Mouse (Mus musculus) spleen, adult 2 months (tissue): ENCODE results near the gene Ctf2. TPM values are rescaled to one million over a fixed set of nuclear protein-coding genes. Genes with fewer than 3 reads are reported as not detected.

Source experiments
- DNase-seq, 2 experiments: peaks; one replicate each; pipeline versions ENCODE4 v3.0.0 to v3.0.0-alpha.2; 2012 to 2021; ENCODE audit warnings: low spot score in 2 of 2, low read depth in 1 of 2
- H3K27ac ChIP-seq: fragments of 200-500 bp; 2 replicates; pipeline ENCODE4 v1.5.1; 2012; ENCODE audit warnings: low read length, inconsistent platforms; ENCODE audit not compliant: insufficient read depth
- H3K27me3 ChIP-seq: fragments of 200-500 bp; 2 replicates; pipeline ENCODE4 v1.6.1; 2012; ENCODE audit warnings: mild to moderate bottlenecking, moderate library complexity, low read length, inconsistent platforms; ENCODE audit not compliant: control insufficient read depth, insufficient read depth
- H3K36me3 ChIP-seq: fragments of 200-500 bp; 2 replicates; pipeline ENCODE4 v1.6.1; 2012; ENCODE audit warnings: mild to moderate bottlenecking, low read length, inconsistent platforms; ENCODE audit not compliant: control insufficient read depth, insufficient read depth
- H3K4me1 ChIP-seq: fragments of 200-500 bp; 2 replicates; pipeline ENCODE4 v1.6.1; 2011; ENCODE audit warnings: inconsistent platforms; ENCODE audit not compliant: control insufficient read depth, insufficient read depth, insufficient read length
- H3K4me3 ChIP-seq: fragments of 200-500 bp; 2 replicates; pipeline ENCODE4 v1.5.1; 2011; ENCODE audit warnings: mild to moderate bottlenecking, inconsistent platforms; ENCODE audit not compliant: insufficient read depth, insufficient read length; ENCODE audit errors: extremely low read depth
- CTCF ChIP-seq: fragments of 200-500 bp; IDR thresholded peaks from 2 replicates; pipeline ENCODE4 v1.5.1; 2011; ENCODE audit warnings: mild to moderate bottlenecking, inconsistent platforms; ENCODE audit not compliant: insufficient read depth, insufficient read length, insufficient replicate concordance; ENCODE audit errors: extremely low read depth
- POLR2A ChIP-seq: fragments of 200-500 bp; IDR thresholded peaks from 2 replicates; pipeline ENCODE4 v1.6.1; 2011; ENCODE audit warnings: low read depth, low read length, inconsistent platforms
- WGBS: fragments of 180-500 bp; shearing (Covaris S2); methylation state at CpG from one replicate; pipeline ENCODE4 v1.1.7; 2018; 5-methylcytosine and 5-hydroxymethylcytosine counted together
- polyA plus RNA-seq: library from polyadenylated mRNA; depleted of rRNA; stranded (reverse); fragments of >200 nt; gene quantifications from 2 replicates; pipeline ENCODE4 v1.2.3, GENCODE M21; 2012

Ctf2 gene
- polyA plus RNA-seq, 1 experiment = not detected

- Histone ChIP-seq H3K27ac (no peak overlapping the region), H3K4me3 (no peak overlapping the region), H3K36me3 (no peaks in the 10 kb centered on the region), H3K4me1 (peaks cover 2% of the 10 kb centered on the region; the same call in 1 of the 2 replicates), H3K27me3 (no peaks in the 10 kb centered on the region)
- WGBS = 26% methylated on average over 7 of the region's 7 CpGs
- DNase-seq = peak in 1 of 2 experiments; percentile 65
- no peak for TF ChIP-seq POLR2A
- TF ChIP-seq CTCF = peak; percentile 80; the same call in 1 of the 2 replicates
Measured at GRCm38 (mm10) chr7:127761026-127761425, 29.1 kb upstream of the Ctf2 start.

- DNase-seq = no peak
- TF ChIP-seq POLR2A = no peak
- TF ChIP-seq CTCF = no peak
- H3K36me3 ChIP-seq = no peaks in the 10 kb centered on the region
- peaks cover 2% of the 10 kb centered on the region; the same call in 1 of the 2 replicates for H3K4me1 ChIP-seq
- WGBS = 90% methylated on average over 3 of the region's 3 CpGs
- no peaks in the 10 kb centered on the region for H3K27me3 ChIP-seq
- no peak overlapping the region for H3K27ac ChIP-seq
- no peak overlapping the region for H3K4me3 ChIP-seq
Measured at GRCm38 (mm10) chr7:127760478-127760877, 28.5 kb upstream of the Ctf2 start.

GRCm38 (mm10) chr7:127759716-127760115, 27.8 kb upstream of the Ctf2 start:
- no peak for TF ChIP-seq CTCF
- no peak for TF ChIP-seq POLR2A
- no peaks in the 10 kb centered on the region for H3K36me3 ChIP-seq
- 0 out of 2 replicates have a peak overlapping the region, but pooled peaks have one; percentile 29 for H3K27ac ChIP-seq
- no peaks in the 10 kb centered on the region for H3K27me3 ChIP-seq
- no peak for DNase-seq
- 36% methylated on average over 6 of the region's 6 CpGs for WGBS
- H3K4me1 ChIP-seq = peaks cover 2% of the 10 kb centered on the region; the same call in 1 of the 2 replicates
- no peak overlapping the region for H3K4me3 ChIP-seq

- no peaks in the 10 kb centered on the region for H3K27me3 ChIP-seq
- no peak for TF ChIP-seq POLR2A
- no peak for TF ChIP-seq CTCF
- peaks cover 9% of the 10 kb centered on the region for H3K36me3 ChIP-seq
- no peaks in the 10 kb centered on the region for H3K4me1 ChIP-seq
- H3K27ac ChIP-seq = no peak overlapping the region
- no peak overlapping the region for H3K4me3 ChIP-seq
- WGBS = 93% methylated on average over 7 of the region's 7 CpGs
- no peak for DNase-seq
Measured at GRCm38 (mm10) chr7:127753741-127754140, 21.8 kb upstream of the Ctf2 start.

- no peak overlapping the region for H3K4me3 ChIP-seq
- H3K4me1 ChIP-seq = no peaks in the 10 kb centered on the region
- 68% methylated on average over 5 of the region's 5 CpGs for WGBS
- no peak for TF ChIP-seq CTCF
- no peak for TF ChIP-seq POLR2A
- no peaks in the 10 kb centered on the region for H3K27me3 ChIP-seq
- peaks cover 9% of the 10 kb centered on the region for H3K36me3 ChIP-seq
- no peak overlapping the region for H3K27ac ChIP-seq
- DNase-seq = no peak
Measured at GRCm38 (mm10) chr7:127753158-127753557, 21.2 kb upstream of the Ctf2 start.

GRCm38 (mm10) chr7:127752069-127752468, 20.1 kb upstream of the Ctf2 start:
- H3K4me3 ChIP-seq = no peak overlapping the region
- no peak overlapping the region for H3K27ac ChIP-seq
- H3K27me3 ChIP-seq = no peaks in the 10 kb centered on the region
- DNase-seq = no peak
- TF ChIP-seq CTCF (no peak), POLR2A (no peak)
- peaks cover 9% of the 10 kb centered on the region for H3K36me3 ChIP-seq
- 97% methylated on average over 27 of the region's 27 CpGs for WGBS
- H3K4me1 ChIP-seq = 0 out of 2 replicates have a peak, but pooled peaks cover under 1% of the 10 kb centered on the region

- Histone ChIP-seq H3K27ac (no peak overlapping the region), H3K4me1 (peaks cover 5% of the 10 kb centered on the region; the same call in 1 of the 2 replicates), H3K36me3 (peaks cover 9% of the 10 kb centered on the region), H3K27me3 (no peaks in the 10 kb centered on the region), H3K4me3 (no peak overlapping the region)
- WGBS = 97% methylated on average over 5 of the region's 5 CpGs
- DNase-seq = no peak
- TF ChIP-seq CTCF (no peak), POLR2A (no peak)
Measured at GRCm38 (mm10) chr7:127751619-127752018, 19.7 kb upstream of the Ctf2 start.
